22 mouse cellular contexts compared by ENCODE assay signal in the genomic region with DNA sequence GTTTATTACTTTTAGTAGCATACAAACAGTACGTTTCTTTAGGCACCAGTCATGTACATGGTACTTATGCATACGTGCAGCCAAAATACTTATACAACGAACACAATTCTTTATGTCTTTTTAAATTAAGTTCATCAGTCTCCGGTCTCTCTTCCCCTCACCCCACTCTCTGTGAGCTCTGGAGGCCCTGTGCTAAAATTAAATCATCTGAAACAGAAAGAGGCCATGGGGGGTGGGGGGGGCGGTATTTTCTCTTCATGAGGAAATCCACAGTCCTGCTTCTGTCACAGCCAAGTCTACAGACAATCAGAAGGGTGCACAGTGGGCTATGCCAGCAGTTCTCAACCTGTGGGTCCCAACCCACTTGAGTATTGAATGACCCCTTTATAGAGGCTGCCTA. TPM values are rescaled to one million over a fixed set of nuclear protein-coding genes. Genes with fewer than 3 reads are reported as not detected.
DNase-seq lines count a peak whose midpoint lies in the region; ATAC-seq and TF ChIP-seq lines count a peak whose summit lies in the region.
"Had no signal": no experiment of that assay in that cellular context is flagged by ENCODE, and none has a peak within 500 bp of the region (broad histone marks: within the 10 kb centered on the region; RNA-seq: fewer than 3 reads in every experiment).

No protein-coding gene starts in this region.

- no peaks in the 10 kb centered on the region for H3K36me3 ChIP-seq in heart, embryonic 11.5 days (ENCODE audit: control insufficient read depth, insufficient read depth, low read length)
- no peaks in the 10 kb centered on the region for H3K36me3 ChIP-seq in heart, embryonic 15.5 days
- H3K36me3 ChIP-seq in spleen, adult 2 months (ENCODE audit: control insufficient read depth, insufficient read depth, low read length), result no peaks in the 10 kb centered on the region
- H3K36me3 ChIP-seq in stomach, postnatal 0 days (ENCODE audit: control insufficient read depth, insufficient read depth, low read length), result no peaks in the 10 kb centered on the region
- H3K36me3 ChIP-seq: embryonic facial prominence, embryonic 10.5 days; G1E; hindbrain, embryonic 13.5 days had no signal

- TF ChIP-seq CTCF in spleen, adult 2 months (IDR thresholded peaks at IDR 0.05; ENCODE audit: extremely low read depth, insufficient read depth, insufficient read length, insufficient replicate concordance), result no peak
- no peak for TF ChIP-seq CTCF in stomach, postnatal 0 days (IDR thresholded peaks at IDR 0.05; ENCODE audit: low read depth)

- H3K4me3 ChIP-seq in heart, embryonic 11.5 days (ENCODE audit: low read depth, low read length), result no peak overlapping the region
- H3K4me3 ChIP-seq in heart, embryonic 15.5 days, result no peak overlapping the region
- H3K4me3 ChIP-seq in spleen, adult 2 months (ENCODE audit: extremely low read depth, insufficient read depth, insufficient read length), result no peak overlapping the region
- no peak overlapping the region for H3K4me3 ChIP-seq in stomach, postnatal 0 days (ENCODE audit: low read depth, low read length)
- H3K4me3 ChIP-seq: embryonic facial prominence, embryonic 10.5 days; forebrain, embryonic 13.5 days; hindbrain, embryonic 13.5 days had no signal

- ATAC-seq in heart, embryonic 11.5 days (replicated peaks; ENCODE audit: insufficient number of reproducible peaks, low FRiP score, low TSS enrichment), result 0 out of 2 replicates have a peak, but pooled peaks have one; percentile 51
- no peak; the same call in 1 of the 2 replicates for ATAC-seq in heart, embryonic 15.5 days (replicated peaks; ENCODE audit: insufficient number of reproducible peaks, insufficient read depth, low FRiP score, low read depth)
- no peak for ATAC-seq in stomach, postnatal 0 days (ENCODE audit: low FRiP score, low TSS enrichment)
- ATAC-seq: forebrain, embryonic 13.5 days; forebrain, postnatal 0 days; hindbrain, postnatal 0 days had no signal

- no peak for DNase-seq in heart, adult 18-20 months
- no peak for DNase-seq in heart, postnatal 4 days
- DNase-seq in spleen, adult 2 months (ENCODE audit: low read depth in 1 of 2, low spot score in 2 of 2), result no peak
- no peak for DNase-seq in spleen, postnatal 10 days (ENCODE audit: low spot score in 2 of 2)
- no peak for DNase-seq in stomach, postnatal 0 days (ENCODE audit: low spot score)
- DNase-seq: adrenal gland, adult 8-10 months; adrenal gland, postnatal 36 days; cerebellum, adult 2 months; cerebellum, postnatal 10 days; forebrain, postnatal 0 days; gastrocnemius, postnatal 25 days; kidney, adult 11 months; kidney, adult 9 months had no signal

- H3K27me3 ChIP-seq in heart, embryonic 11.5 days (ENCODE audit: control insufficient read depth, insufficient read depth, low read length), result no peaks in the 10 kb centered on the region
- H3K27me3 ChIP-seq in heart, embryonic 15.5 days, result no peaks in the 10 kb centered on the region; the same call in 1 of the 2 replicates
- H3K27me3 ChIP-seq in spleen, adult 2 months (ENCODE audit: control insufficient read depth, insufficient read depth, low read length), result no peaks in the 10 kb centered on the region
- H3K27me3 ChIP-seq in stomach, postnatal 0 days (ENCODE audit: control insufficient read depth, insufficient read depth, low read length), result no peaks in the 10 kb centered on the region

- WGBS in heart, embryonic 11.5 days (ENCODE audit: insufficient replicate concordance), result 68% methylated on average over 5 of the region's 5 CpGs
- WGBS in heart, embryonic 15.5 days, result 60% methylated on average over 5 of the region's 5 CpGs
- WGBS in spleen, adult 2 months, result 40% methylated on average over 5 of the region's 5 CpGs
- 82% methylated on average over 5 of the region's 5 CpGs for WGBS in stomach, postnatal 0 days

- H3K4me1 ChIP-seq in heart, embryonic 11.5 days (ENCODE audit: control insufficient read depth, insufficient read depth, low read length), result peaks cover 7% of the 10 kb centered on the region
- H3K4me1 ChIP-seq in heart, embryonic 15.5 days (replicated peaks), result peaks cover 37% of the 10 kb centered on the region
- peaks cover 6% of the 10 kb centered on the region; the same call in 1 of the 2 replicates for H3K4me1 ChIP-seq in spleen, adult 2 months (ENCODE audit: control insufficient read depth, insufficient read depth, insufficient read length)
- peaks cover 4% of the 10 kb centered on the region for H3K4me1 ChIP-seq in stomach, postnatal 0 days (replicated peaks; ENCODE audit: control insufficient read depth, insufficient read depth)
- H3K4me1 ChIP-seq: hindbrain, embryonic 13.5 days had no signal

- no peaks in the 10 kb centered on the region for H3K9me3 ChIP-seq in heart, embryonic 11.5 days (replicated peaks; ENCODE audit: control insufficient read depth, low read length)
- no peaks in the 10 kb centered on the region for H3K9me3 ChIP-seq in heart, embryonic 15.5 days (replicated peaks)
- no peaks in the 10 kb centered on the region for H3K9me3 ChIP-seq in stomach, postnatal 0 days (ENCODE audit: control insufficient read depth, low read length)
- H3K9me3 ChIP-seq: embryonic facial prominence, embryonic 10.5 days; forebrain, embryonic 13.5 days; G1E; hindbrain, embryonic 13.5 days had no signal

- no peak for TF ChIP-seq EP300 in stomach, postnatal 0 days (optimal IDR thresholded peaks at IDR 0.05)

- no peak for TF ChIP-seq POLR2A in spleen, adult 2 months (IDR thresholded peaks at IDR 0.05; ENCODE audit: low read depth, low read length)

- no peak overlapping the region for H3K27ac ChIP-seq in heart, embryonic 11.5 days (ENCODE audit: low read depth, low read length)
- H3K27ac ChIP-seq in heart, embryonic 15.5 days, result peak overlapping the region; percentile 76
- peak overlapping the region; percentile 34; the same call in 1 of the 2 replicates for H3K27ac ChIP-seq in spleen, adult 2 months (ENCODE audit: insufficient read depth, low read length)
- no peak overlapping the region for H3K27ac ChIP-seq in stomach, postnatal 0 days (replicated peaks)
- H3K27ac ChIP-seq: embryonic facial prominence, embryonic 10.5 days; forebrain, embryonic 13.5 days; hindbrain, embryonic 13.5 days; hindbrain, postnatal 0 days had no signal

- H3K4me2 ChIP-seq in heart, embryonic 11.5 days, result peak overlapping the region; percentile 22; the same call in 1 of the 2 replicates
- peak overlapping the region; percentile 29 for H3K4me2 ChIP-seq in heart, embryonic 15.5 days
- H3K4me2 ChIP-seq in stomach, postnatal 0 days (replicated peaks; ENCODE audit: low read depth), result no peak overlapping the region
- H3K4me2 ChIP-seq: forebrain, embryonic 13.5 days; hindbrain, embryonic 13.5 days had no signal

- H3K9ac ChIP-seq in heart, embryonic 11.5 days (ENCODE audit: low read depth, low read length), result no peak overlapping the region; the same call in 1 of the 2 replicates
- H3K9ac ChIP-seq in heart, embryonic 15.5 days, result no peak overlapping the region; the same call in 1 of the 2 replicates
- H3K9ac ChIP-seq in stomach, postnatal 0 days (ENCODE audit: low read length), result no peak overlapping the region
- H3K9ac ChIP-seq: forebrain, embryonic 13.5 days; forebrain, postnatal 0 days; hindbrain, embryonic 13.5 days had no signal

RNA-seq across cellular contexts. Expression of a gene that starts 8.4 kb away (rescaled TPM):
- polyA plus RNA-seq in heart, embryonic 11.5 days (2014; fragmentation: Nextera tagmentation; extraction: Ambion mirVana), result 106 and 121 TPM in 2 replicates
- 100 to 1,000 TPM; 435 to 530 TPM for total RNA-seq in heart, adult 18-20 months (2021)
- polyA plus RNA-seq in heart, embryonic 15.5 days (2015; fragmentation: Nextera tagmentation; extraction: Ambion mirVana), result 206 and 208 TPM in 2 replicates
- 100 to 1,000 TPM; 286 to 331 TPM for total RNA-seq in heart, postnatal 4 days (2021)
- 423 and 439 TPM in 2 replicates for polyA plus RNA-seq in spleen, adult 2 months (2012; rRNA removed)
- 273 and 276 TPM in 2 replicates for polyA plus RNA-seq in stomach, postnatal 0 days (2015; fragmentation: Nextera tagmentation; extraction: Ambion mirVana)

RNA-seq across cellular contexts. Expression of a gene that starts 24.4 kb away (rescaled TPM):
- polyA plus RNA-seq in heart, embryonic 11.5 days (2014; fragmentation: Nextera tagmentation; extraction: Ambion mirVana), result 7.4 and 9.3 TPM in 2 replicates
- 100 to 1,000 TPM; 279 to 290 TPM for total RNA-seq in heart, adult 18-20 months (2021)
- polyA plus RNA-seq in heart, embryonic 15.5 days (2015; fragmentation: Nextera tagmentation; extraction: Ambion mirVana), result 7.9 and 8.0 TPM in 2 replicates
- total RNA-seq in heart, postnatal 4 days (2021), result 10 to 100 TPM; 95.6 to 97.0 TPM
- polyA plus RNA-seq in spleen, adult 2 months (2012; rRNA removed), result 0.18 and 0.32 TPM in 2 replicates
- 0.10 and 0.28 TPM in 2 replicates for polyA plus RNA-seq in stomach, postnatal 0 days (2015; fragmentation: Nextera tagmentation; extraction: Ambion mirVana)
- total RNA-seq: adrenal gland, postnatal 36 days; G1E; hematopoietic stem cell, adult 5-6 weeks had no signal
- polyA plus RNA-seq: G1E had no signal

RNA-seq across cellular contexts. Expression of a gene that starts 27.4 kb away (rescaled TPM):
- polyA plus RNA-seq in heart, embryonic 11.5 days (2014; fragmentation: Nextera tagmentation; extraction: Ambion mirVana), result 1.2 and 1.5 TPM in 2 replicates
- total RNA-seq in heart, adult 18-20 months (2021), result 1 to 10 TPM; 1.6 to 1.9 TPM
- polyA plus RNA-seq in heart, embryonic 15.5 days (2015; fragmentation: Nextera tagmentation; extraction: Ambion mirVana), result 1.3 and 1.6 TPM in 2 replicates
- total RNA-seq in heart, postnatal 4 days (2021), result 1 to 10 TPM; 2.5 to 2.9 TPM
- polyA plus RNA-seq in spleen, adult 2 months (2012; rRNA removed), result 0.18 TPM in 1 of 2 replicates, not detected in the other
- polyA plus RNA-seq in stomach, postnatal 0 days (2015; fragmentation: Nextera tagmentation; extraction: Ambion mirVana), result 0.18 and 0.46 TPM in 2 replicates
- total RNA-seq: adrenal gland, adult 8-10 months; adrenal gland, postnatal 36 days; forebrain, postnatal 0 days; G1E; hematopoietic stem cell, adult 5-6 weeks; hindbrain, postnatal 0 days had no signal
- polyA plus RNA-seq: cerebellum, adult 2 months; embryonic facial prominence, embryonic 14.5 days; forebrain, postnatal 0 days; G1E had no signal

RNA-seq across cellular contexts. Expression of a gene that starts 44.6 kb away (rescaled TPM):
- polyA plus RNA-seq in heart, embryonic 11.5 days (2014; fragmentation: Nextera tagmentation; extraction: Ambion mirVana), result 21.4 and 23.8 TPM in 2 replicates
- 10 to 100 TPM; 26.7 to 30.5 TPM for total RNA-seq in heart, adult 18-20 months (2021)
- 34.8 and 38.3 TPM in 2 replicates for polyA plus RNA-seq in heart, embryonic 15.5 days (2015; fragmentation: Nextera tagmentation; extraction: Ambion mirVana)
- 10 to 100 TPM; 20.4 to 24.0 TPM for total RNA-seq in heart, postnatal 4 days (2021)
- 9.2 and 10.7 TPM in 2 replicates for polyA plus RNA-seq in spleen, adult 2 months (2012; rRNA removed)
- 16.1 and 20.1 TPM in 2 replicates for polyA plus RNA-seq in stomach, postnatal 0 days (2015; fragmentation: Nextera tagmentation; extraction: Ambion mirVana)

RNA-seq across cellular contexts. Expression of a gene that starts 47.1 kb away (rescaled TPM):
- 9.0 TPM in 2 replicates for polyA plus RNA-seq in heart, embryonic 11.5 days (2014; fragmentation: Nextera tagmentation; extraction: Ambion mirVana)
- total RNA-seq in heart, adult 18-20 months (2021), result 1 to 10 TPM in 1 of 2 experiments, under 1 TPM in 1; 0.59 to 1.4 TPM
- 6.7 TPM in 2 replicates for polyA plus RNA-seq in heart, embryonic 15.5 days (2015; fragmentation: Nextera tagmentation; extraction: Ambion mirVana)
- 1 to 10 TPM; 1.8 to 3.1 TPM for total RNA-seq in heart, postnatal 4 days (2021)
- polyA plus RNA-seq in spleen, adult 2 months (2012; rRNA removed), result 0.14 and 0.15 TPM in 2 replicates
- 1.3 TPM in 2 replicates for polyA plus RNA-seq in stomach, postnatal 0 days (2015; fragmentation: Nextera tagmentation; extraction: Ambion mirVana)
- total RNA-seq: hematopoietic stem cell, adult 5-6 weeks had no signal

Comparison
In these comparisons a context has a peak if more than half of its experiments do, and no peak if none do; other contexts are left out.
1. H3K27ac ChIP-seq: peak in heart, embryonic 15.5 days (single experiment) and spleen, adult 2 months (single experiment); none in heart, embryonic 11.5 days (single experiment) and stomach, postnatal 0 days (single experiment).